Mouse (Mus musculus): Measurements from ENCODE around the gene Nlrc5. TPM values are rescaled to one million over a fixed set of nuclear protein-coding genes. Genes with fewer than 3 reads are reported as not detected.

Nlrc5 gene
- polyA plus RNA-seq, 1 experiment from 2014 or later: 0.12 TPM

DNA sequence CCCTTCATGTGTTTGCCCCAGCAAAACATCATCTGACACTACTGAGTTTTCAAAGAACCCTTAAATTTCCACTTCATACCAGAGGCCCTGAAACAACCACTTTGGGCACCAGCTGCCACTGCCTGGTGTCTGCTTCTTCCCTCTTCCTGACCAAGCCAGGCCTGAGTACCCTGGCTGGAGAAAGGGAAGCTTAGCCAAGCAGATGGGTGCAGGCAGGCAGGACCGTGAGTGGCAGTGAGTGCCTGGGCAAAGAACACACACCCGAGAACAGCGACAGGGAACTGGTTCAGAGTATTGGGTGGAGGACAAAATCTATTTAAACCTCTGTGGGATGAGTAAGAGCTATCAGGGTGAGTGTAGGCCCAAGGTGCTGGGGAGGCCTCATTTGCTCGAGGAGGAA is 5.7 kb upstream of the Nlrc5 start:
- WGBS (ENCODE audit: insufficient replicate concordance): 62% methylated on average over 4 of the region's 4 CpGs
- Histone ChIP-seq H3K27me3 (replicated peaks) (peaks cover 47% of the 10 kb centered on the region), H3K4me1 (no peaks in the 10 kb centered on the region), H3K4me3 (no peak overlapping the region), H3K9ac (no peak overlapping the region), H3K27ac (no peak overlapping the region), H3K36me3 (no peaks in the 10 kb centered on the region), H3K9me3 (replicated peaks) (no peaks in the 10 kb centered on the region), H3K4me2 (no peak overlapping the region)
- no peak for ATAC-seq

DNA sequence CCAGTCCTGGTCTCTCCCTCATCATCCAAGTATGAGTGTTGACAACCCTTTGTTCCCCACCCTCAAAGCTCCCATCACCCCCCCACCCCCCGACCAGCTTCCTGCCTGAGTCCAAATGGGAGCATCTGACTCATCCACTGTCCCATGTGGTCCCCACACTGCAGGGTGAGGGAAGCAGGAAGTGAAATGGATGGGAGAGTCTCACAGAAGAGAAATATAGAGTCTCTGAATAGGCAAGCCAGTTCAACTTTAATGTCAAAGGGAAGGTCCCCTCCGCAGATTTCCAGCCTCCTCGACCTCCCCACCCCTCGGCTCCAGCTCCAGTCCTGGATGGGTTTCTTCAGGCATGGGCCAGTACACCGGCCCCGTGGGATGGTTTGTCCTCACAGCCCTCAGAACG is 4.8 kb upstream of the Nlrc5 start:
- 66% methylated on average over 7 of the region's 7 CpGs for WGBS (ENCODE audit: insufficient replicate concordance)
- H3K27me3 ChIP-seq (replicated peaks): peaks cover 56% of the 10 kb centered on the region
- no peak overlapping the region for H3K27ac ChIP-seq
- no peak overlapping the region for H3K4me3 ChIP-seq
- no peaks in the 10 kb centered on the region for H3K9me3 ChIP-seq (replicated peaks)
- H3K36me3 ChIP-seq: no peaks in the 10 kb centered on the region
- no peak for ATAC-seq
- H3K4me1 ChIP-seq: no peaks in the 10 kb centered on the region
- H3K9ac ChIP-seq: no peak overlapping the region
- H3K4me2 ChIP-seq: no peak overlapping the region

DNA sequence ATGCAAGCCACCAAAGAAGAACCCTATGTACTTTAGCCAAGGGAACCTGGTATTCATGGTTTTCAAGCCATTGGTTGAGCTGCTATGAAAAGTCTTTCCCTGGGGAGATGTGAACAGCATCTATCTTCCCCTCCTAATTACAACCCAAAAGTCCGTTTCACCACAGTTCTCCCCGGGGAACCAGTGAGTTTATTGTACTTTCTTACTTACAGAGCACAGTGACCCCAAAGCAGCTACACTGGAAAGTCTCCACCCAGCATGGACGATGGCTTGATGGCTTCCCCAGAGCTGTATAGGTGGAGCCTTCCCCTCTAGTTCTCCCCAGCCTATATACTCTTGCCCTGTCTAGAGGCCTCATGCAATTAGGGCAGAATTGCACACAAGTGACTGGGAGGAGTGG is 1.9 kb upstream of the Nlrc5 start:
- no peak overlapping the region for H3K27ac ChIP-seq
- WGBS (ENCODE audit: insufficient replicate concordance): 55% methylated on average over 3 of the region's 3 CpGs
- ATAC-seq: no peak
- no peak overlapping the region for H3K4me2 ChIP-seq
- H3K36me3 ChIP-seq: no peaks in the 10 kb centered on the region
- H3K27me3 ChIP-seq (replicated peaks): peaks cover 67% of the 10 kb centered on the region
- H3K4me1 ChIP-seq: no peaks in the 10 kb centered on the region
- no peak overlapping the region for H3K9ac ChIP-seq
- no peak overlapping the region for H3K4me3 ChIP-seq
- no peaks in the 10 kb centered on the region for H3K9me3 ChIP-seq (replicated peaks)

DNA sequence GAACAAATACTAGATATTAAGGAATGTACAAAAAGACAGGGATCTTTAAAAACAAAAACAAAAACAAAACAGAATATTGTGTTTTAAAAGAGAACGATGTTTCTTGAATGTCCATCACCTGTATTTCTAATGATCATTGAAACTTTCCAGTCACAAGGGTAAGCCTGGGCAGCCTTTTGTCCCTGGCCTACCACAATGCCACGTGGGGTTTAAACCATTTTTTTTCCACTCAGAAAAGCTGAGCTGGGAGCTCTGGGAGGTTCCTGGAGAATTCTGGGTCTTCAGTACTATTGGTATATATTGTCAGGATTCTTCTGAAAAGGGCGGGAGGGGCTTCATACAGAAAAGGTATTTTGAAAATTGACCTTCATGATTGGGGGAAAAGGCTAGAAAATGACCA is 802 bp downstream of the Nlrc5 start:
- ATAC-seq: no peak
- 59% methylated on average over 3 of the region's 3 CpGs for WGBS (ENCODE audit: insufficient replicate concordance)
- Histone ChIP-seq H3K36me3 (no peaks in the 10 kb centered on the region), H3K9me3 (replicated peaks) (no peaks in the 10 kb centered on the region), H3K27ac (no peak overlapping the region), H3K4me3 (no peak overlapping the region), H3K4me1 (no peaks in the 10 kb centered on the region), H3K9ac (no peak overlapping the region), H3K4me2 (no peak overlapping the region), H3K27me3 (replicated peaks) (peaks cover 51% of the 10 kb centered on the region)

DNA sequence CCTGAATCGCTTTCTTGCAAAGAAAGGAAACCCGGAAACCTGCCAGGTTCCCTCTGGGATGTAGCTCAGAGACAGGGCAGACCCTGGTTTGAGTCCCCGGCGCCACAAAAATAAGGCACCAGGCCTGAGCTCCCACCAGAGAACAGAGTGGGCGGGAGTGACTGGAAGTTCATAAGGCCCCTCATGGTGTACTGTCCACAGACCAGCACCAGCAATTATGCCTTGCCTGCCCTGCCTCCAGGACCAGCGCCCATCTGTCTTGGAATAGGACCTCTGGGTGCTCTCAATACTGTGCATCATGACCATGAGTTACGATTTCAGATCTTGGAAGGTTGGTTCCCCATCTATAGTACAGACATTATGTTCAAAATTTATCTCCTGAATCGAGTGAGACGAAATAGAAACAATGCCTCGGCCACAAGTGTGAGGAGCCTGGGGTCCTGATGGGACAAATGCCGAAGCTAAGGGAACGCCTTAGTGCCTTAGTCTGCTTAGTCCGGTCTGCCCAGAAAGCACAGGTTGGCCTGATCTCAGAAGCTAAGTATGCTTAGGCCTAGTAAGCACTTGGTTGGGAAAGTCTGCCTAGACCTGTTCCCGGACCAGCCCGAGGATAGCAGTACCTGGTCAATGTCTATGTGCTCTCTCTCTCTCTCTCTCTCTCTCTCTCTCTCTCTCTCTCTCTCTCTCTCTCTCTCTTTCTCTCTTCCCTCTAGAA is 1.4 kb downstream of the Nlrc5 start:
- no peak overlapping the region for H3K4me2 ChIP-seq
- ATAC-seq: no peak
- no peak overlapping the region for H3K4me3 ChIP-seq
- no peaks in the 10 kb centered on the region for H3K9me3 ChIP-seq (replicated peaks)
- H3K9ac ChIP-seq: no peak overlapping the region
- peaks cover 51% of the 10 kb centered on the region for H3K27me3 ChIP-seq (replicated peaks)
- H3K36me3 ChIP-seq: no peaks in the 10 kb centered on the region
- H3K4me1 ChIP-seq: no peaks in the 10 kb centered on the region
- 73% methylated on average over 15 of the region's 15 CpGs for WGBS (ENCODE audit: insufficient replicate concordance)
- H3K27ac ChIP-seq: no peak overlapping the region

DNA sequence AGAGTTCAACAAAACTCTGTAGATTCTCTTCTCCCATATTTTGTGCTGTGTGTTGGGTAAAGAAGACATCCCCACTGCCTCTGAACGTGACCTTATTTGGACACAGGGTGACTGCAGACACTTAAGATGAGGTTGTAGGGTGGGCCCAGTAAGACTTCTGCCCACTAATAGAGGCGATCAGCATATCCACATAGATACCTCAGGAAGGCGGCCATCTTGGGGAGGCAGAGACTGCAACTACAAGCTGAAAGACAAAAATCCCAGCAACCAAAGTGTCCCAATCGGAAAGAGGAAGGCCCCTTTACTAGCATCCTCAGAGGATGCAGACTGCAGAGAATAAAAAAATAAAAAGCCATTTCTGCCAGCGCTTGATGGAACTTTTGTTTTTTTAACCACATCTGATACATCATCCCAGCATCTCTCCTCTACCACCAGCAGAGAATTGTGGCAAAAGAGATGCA is 2.0 kb downstream of the Nlrc5 start:
- Histone ChIP-seq H3K9ac (no peak overlapping the region), H3K27ac (no peak overlapping the region), H3K27me3 (replicated peaks) (peaks cover 48% of the 10 kb centered on the region), H3K9me3 (replicated peaks) (no peaks in the 10 kb centered on the region), H3K4me2 (no peak overlapping the region), H3K36me3 (no peaks in the 10 kb centered on the region), H3K4me1 (no peaks in the 10 kb centered on the region), H3K4me3 (no peak overlapping the region)
- 71% methylated on average over 5 of the region's 5 CpGs for WGBS (ENCODE audit: insufficient replicate concordance)
- ATAC-seq: no peak

DNA sequence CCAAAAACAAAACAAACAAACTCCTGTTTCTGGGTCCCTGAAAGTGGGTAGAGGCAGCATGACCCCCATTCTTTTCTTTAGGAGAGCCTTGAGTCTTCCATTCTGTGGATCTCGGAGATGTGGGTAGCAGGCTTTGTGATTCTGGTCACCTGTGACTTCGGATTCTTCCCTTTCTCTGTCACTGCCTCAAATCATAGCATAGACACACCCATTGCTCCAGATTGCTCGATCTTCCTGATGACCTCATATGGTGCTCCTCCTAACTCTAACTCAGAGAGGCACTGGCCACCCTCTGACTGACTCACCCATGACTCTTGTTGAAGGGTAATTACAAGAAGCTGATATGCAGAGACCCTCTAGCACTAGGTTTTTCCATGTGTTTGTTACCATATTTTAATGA is 2.7 kb downstream of the Nlrc5 start:
- Histone ChIP-seq H3K9me3 (replicated peaks) (no peaks in the 10 kb centered on the region), H3K4me1 (no peaks in the 10 kb centered on the region), H3K9ac (no peak overlapping the region), H3K27ac (no peak overlapping the region), H3K27me3 (replicated peaks) (peaks cover 41% of the 10 kb centered on the region), H3K4me3 (no peak overlapping the region), H3K4me2 (no peak overlapping the region), H3K36me3 (no peaks in the 10 kb centered on the region)
- WGBS (ENCODE audit: insufficient replicate concordance): 48% methylated on average over 3 of the region's 3 CpGs
- ATAC-seq: no peak

DNA sequence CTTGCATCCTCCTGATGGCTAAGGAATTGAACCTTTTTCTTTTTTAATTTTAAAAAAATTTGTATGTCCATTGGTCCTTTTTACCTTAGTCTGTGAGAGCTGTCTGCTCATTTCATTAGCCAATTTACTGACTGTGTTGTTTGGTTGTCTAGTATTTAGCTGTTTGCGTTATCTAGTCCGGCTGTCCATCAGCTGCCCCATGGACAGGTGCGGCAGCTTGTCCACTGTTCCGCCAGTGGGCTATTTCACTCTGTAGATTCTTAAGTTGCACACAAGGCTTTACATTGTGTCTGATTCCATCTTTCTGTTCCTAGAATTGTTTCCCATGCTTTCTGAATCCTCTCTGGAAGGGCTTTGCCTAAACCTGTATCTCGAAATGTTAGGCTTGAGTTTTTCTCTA is 4.5 kb downstream of the Nlrc5 start:
- H3K4me2 ChIP-seq: no peak overlapping the region
- peaks cover 23% of the 10 kb centered on the region for H3K27me3 ChIP-seq (replicated peaks)
- no peak overlapping the region for H3K9ac ChIP-seq
- H3K36me3 ChIP-seq: no peaks in the 10 kb centered on the region
- no peak overlapping the region for H3K27ac ChIP-seq
- no peaks in the 10 kb centered on the region for H3K9me3 ChIP-seq (replicated peaks)
- no peaks in the 10 kb centered on the region for H3K4me1 ChIP-seq
- ATAC-seq: no peak
- WGBS (ENCODE audit: insufficient replicate concordance): 72% methylated on average over 5 of the region's 5 CpGs
- no peak overlapping the region for H3K4me3 ChIP-seq

DNA sequence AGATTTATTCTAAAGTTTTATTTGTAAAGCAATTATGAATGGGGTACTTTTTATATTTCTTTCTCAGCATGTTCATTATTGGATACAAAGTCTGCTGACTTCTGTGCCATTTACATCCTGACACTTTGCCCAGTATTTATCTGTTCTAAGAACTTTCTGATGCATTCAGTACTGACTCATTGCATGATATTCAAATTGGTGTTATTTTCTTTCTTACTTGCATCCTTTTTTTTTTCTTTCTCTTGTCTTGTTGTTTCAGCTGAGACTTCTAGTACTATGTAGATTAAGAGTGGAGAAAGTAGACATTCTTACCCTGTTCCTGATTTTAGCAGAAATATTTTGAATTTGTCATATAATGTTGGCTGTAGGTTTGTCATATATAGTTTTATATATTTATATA is 5.5 kb downstream of the Nlrc5 start:
- H3K4me3 ChIP-seq: no peak overlapping the region
- no peak overlapping the region for H3K9ac ChIP-seq
- ATAC-seq: no peak
- no peaks in the 10 kb centered on the region for H3K36me3 ChIP-seq
- peaks cover 22% of the 10 kb centered on the region; the same call in 1 of the 2 replicates for H3K27me3 ChIP-seq (replicated peaks)
- H3K4me2 ChIP-seq: no peak overlapping the region
- no peaks in the 10 kb centered on the region for H3K4me1 ChIP-seq
- no peak overlapping the region for H3K27ac ChIP-seq
- H3K9me3 ChIP-seq (replicated peaks): no peaks in the 10 kb centered on the region

DNA sequence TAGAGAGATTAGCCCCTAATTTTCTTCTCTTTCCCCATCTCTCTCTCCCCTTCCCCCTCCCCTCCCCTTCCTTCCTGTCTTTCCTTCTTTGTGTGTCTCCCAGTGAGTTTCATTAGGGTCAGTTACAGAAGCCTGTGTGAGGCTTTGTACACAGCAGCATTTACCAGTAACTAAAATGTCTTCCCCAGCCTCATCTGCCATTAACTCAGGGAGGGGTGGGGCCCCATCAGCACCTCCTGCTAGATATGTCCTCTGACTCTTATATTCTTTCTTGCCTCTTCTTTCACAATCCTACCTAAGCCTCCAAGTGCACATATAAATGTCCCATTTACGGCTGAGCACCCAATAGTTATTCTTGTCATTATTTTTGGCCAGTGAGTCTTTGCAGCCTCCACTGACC is 6.2 kb downstream of the Nlrc5 start:
- no peak overlapping the region for H3K9ac ChIP-seq
- no peak overlapping the region for H3K4me2 ChIP-seq
- H3K27me3 ChIP-seq (replicated peaks): peaks cover 23% of the 10 kb centered on the region; the same call in 1 of the 2 replicates
- no peaks in the 10 kb centered on the region for H3K36me3 ChIP-seq
- H3K27ac ChIP-seq: no peak overlapping the region
- no peak for ATAC-seq
- WGBS (ENCODE audit: insufficient replicate concordance): 63% methylated on average over 1 of the region's 1 CpGs
- no peaks in the 10 kb centered on the region for H3K9me3 ChIP-seq (replicated peaks)
- no peaks in the 10 kb centered on the region for H3K4me1 ChIP-seq
- no peak overlapping the region for H3K4me3 ChIP-seq

DNA sequence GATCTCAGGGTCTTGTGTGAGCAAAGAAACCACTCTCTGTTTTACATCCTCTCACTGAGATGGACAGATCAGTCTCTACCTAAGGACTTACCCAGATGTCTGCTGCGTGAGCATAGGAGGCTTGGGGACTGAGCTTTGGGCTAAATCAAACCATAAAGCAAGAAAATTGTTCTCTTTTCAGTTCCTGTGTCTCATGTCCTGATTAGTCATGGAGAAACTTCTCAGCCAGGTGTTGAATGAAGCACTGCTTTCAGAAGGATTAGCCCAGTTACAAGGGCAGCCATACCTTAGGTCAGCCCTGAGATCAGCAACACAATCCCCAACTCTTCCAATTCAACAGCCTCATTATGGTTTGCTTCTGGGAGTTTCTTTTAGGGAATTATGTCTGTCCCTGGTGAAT is 7.5 kb downstream of the Nlrc5 start:
- WGBS (ENCODE audit: insufficient replicate concordance): 76% methylated on average over 1 of the region's 1 CpGs
- no peak overlapping the region for H3K9ac ChIP-seq
- no peak overlapping the region for H3K27ac ChIP-seq
- H3K36me3 ChIP-seq: no peaks in the 10 kb centered on the region
- no peaks in the 10 kb centered on the region for H3K4me1 ChIP-seq
- no peaks in the 10 kb centered on the region for H3K9me3 ChIP-seq (replicated peaks)
- H3K4me2 ChIP-seq: no peak overlapping the region
- 0 out of 2 replicates have a peak, but pooled peaks cover 18% of the 10 kb centered on the region for H3K27me3 ChIP-seq (replicated peaks)
- no peak for ATAC-seq
- H3K4me3 ChIP-seq: no peak overlapping the region

DNA sequence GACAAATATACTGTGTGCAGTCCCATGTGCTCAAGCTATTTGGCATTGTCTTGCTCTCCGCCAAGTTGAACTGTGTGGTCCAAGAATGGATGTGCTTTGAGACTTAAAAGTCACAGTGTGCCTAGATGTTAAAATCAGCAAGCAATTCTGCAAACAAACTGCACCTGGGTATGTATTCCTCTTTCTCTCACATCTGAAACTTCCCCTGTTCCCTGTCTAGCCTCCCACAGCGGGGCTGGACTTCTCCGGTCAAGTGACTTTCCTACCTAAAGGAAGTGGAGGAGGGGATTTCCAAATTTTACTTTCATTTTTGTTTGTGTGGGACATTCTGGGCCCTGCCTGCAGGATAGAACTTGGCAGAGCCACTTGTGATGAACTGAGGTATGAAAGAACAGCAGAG is 9.0 kb downstream of the Nlrc5 start:
- Histone ChIP-seq H3K27ac (no peak overlapping the region), H3K4me2 (no peak overlapping the region), H3K9me3 (replicated peaks) (no peaks in the 10 kb centered on the region), H3K9ac (no peak overlapping the region), H3K4me3 (no peak overlapping the region), H3K27me3 (replicated peaks) (0 out of 2 replicates have a peak, but pooled peaks cover 18% of the 10 kb centered on the region), H3K4me1 (no peaks in the 10 kb centered on the region), H3K36me3 (no peaks in the 10 kb centered on the region)
- WGBS (ENCODE audit: insufficient replicate concordance): 72% methylated on average over 3 of the region's 3 CpGs
- no peak for ATAC-seq

DNA sequence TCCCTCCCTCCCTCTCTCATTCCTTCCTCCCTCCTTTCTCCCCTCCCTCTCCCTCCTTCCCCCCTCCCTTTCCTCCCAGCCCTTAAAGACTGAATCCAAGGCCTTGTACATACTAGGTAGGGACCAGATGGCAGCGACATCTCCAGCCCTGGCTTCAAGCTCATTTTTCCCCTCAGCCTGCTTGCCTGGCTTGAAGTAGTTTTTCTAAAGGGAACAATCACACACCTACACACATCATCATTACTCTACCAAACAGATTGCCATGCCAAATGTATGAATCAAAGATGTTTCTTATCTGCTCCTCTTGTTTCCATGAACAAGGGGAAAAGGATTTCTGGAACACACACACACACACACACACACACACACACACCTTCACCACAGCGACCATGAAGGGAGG is 10.3 kb downstream of the Nlrc5 start:
- Histone ChIP-seq H3K4me3 (no peak overlapping the region), H3K36me3 (no peaks in the 10 kb centered on the region), H3K9me3 (replicated peaks) (no peaks in the 10 kb centered on the region), H3K9ac (no peak overlapping the region), H3K4me1 (no peaks in the 10 kb centered on the region), H3K4me2 (no peak overlapping the region), H3K27ac (no peak overlapping the region), H3K27me3 (replicated peaks) (0 out of 2 replicates have a peak, but pooled peaks cover 18% of the 10 kb centered on the region)
- no peak for ATAC-seq
- 54% methylated on average over 2 of the region's 2 CpGs for WGBS (ENCODE audit: insufficient replicate concordance)

Measured in liver, embryonic 12.5 days (tissue).